Mouse (Mus musculus) embryonic fibroblast, embryonic 13.5 days (primary cell): ENCODE results near the gene Slc22a14.

Experiments used
- CTCF ChIP-seq: IDR thresholded peaks from 2 replicates; pipeline ENCODE4 v1.5.1; 2011; ENCODE audit warnings: mild to moderate bottlenecking, control low read depth, low read length, moderate library complexity, borderline replicate concordance; ENCODE audit not compliant: insufficient read depth
- POLR2A ChIP-seq: IDR thresholded peaks from 2 replicates; pipeline ENCODE4 v1.6.1; 2011; ENCODE audit warnings: low read depth, mild to moderate bottlenecking, control low read depth, low read length, moderate library complexity

GRCm38 (mm10) chr9:119145638-119146037, 219.7 kb downstream of the Slc22a14 start:
- TF ChIP-seq CTCF (no peak), POLR2A (no peak)
